Comparison of ENCODE assay signal across 8 mouse cellular contexts in the genomic region with DNA sequence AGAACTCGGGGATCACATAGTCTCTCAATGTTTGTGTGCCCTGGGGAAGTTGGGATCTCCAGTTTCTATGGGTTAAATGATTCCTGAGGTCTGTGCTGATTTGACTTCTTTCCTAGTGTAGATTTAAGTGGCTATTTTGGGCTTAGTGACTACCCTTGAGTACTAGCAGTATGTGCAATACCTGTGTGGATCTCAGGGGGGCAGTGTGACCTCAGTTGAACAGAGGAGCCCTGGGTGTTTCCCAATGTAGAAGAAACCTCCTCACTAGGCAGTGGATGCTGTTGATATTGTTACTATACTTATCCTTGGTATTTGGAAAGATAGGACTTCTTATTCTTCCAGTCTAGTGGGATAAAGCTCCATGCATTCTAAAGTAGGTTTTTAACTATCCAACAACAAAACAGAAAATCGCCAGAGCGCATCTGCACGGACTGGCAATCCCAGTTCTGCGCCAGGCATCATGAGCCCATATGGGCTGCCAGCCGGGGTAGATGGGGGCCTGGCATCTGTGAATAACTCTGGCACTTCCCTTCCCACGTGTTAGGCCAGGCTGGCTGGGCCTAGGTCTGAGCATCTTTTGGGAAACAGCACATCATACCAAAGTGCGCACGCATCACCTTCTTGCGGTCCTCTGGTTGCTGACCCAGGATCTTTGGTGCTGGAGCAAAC.
DNase-seq lines count a peak whose midpoint lies in the region; ATAC-seq and TF ChIP-seq lines count a peak whose summit lies in the region.

No protein-coding gene starts in this region.

- H3K27ac ChIP-seq in heart, embryonic 11.5 days (ENCODE audit: low read depth, low read length): no peak overlapping the region
- no peak overlapping the region for H3K27ac ChIP-seq in thymus, adult 2 months (ENCODE audit: control insufficient read depth, insufficient read depth, low read length)
- no peak overlapping the region for H3K27ac ChIP-seq in cortical plate, adult 2 months (ENCODE audit: insufficient read depth, low read length)

- no peaks in the 10 kb centered on the region for H3K9me3 ChIP-seq in heart, embryonic 11.5 days (replicated peaks; ENCODE audit: control insufficient read depth, low read length)

- 87% methylated on average over 10 of the region's 10 CpGs for WGBS in heart, embryonic 11.5 days (ENCODE audit: insufficient replicate concordance)
- WGBS in thymus, adult 2 months: 95% methylated on average over 10 of the region's 10 CpGs

- TF ChIP-seq CTCF in thymus, adult 2 months (IDR thresholded peaks at IDR 0.05; ENCODE audit: borderline replicate concordance, control insufficient read depth, extremely low read depth, insufficient read depth, low read length, poor library complexity): no peak
- TF ChIP-seq CTCF in cortical plate, adult 2 months (IDR thresholded peaks at IDR 0.05; ENCODE audit: extremely low read depth, insufficient read depth, low read length): peak; percentile 55

- H3K4me1 ChIP-seq in heart, embryonic 11.5 days (ENCODE audit: control insufficient read depth, insufficient read depth, low read length): peaks cover 1% of the 10 kb centered on the region; the same call in 1 of the 2 replicates
- H3K4me1 ChIP-seq in thymus, adult 2 months (replicated peaks; ENCODE audit: control insufficient read depth, insufficient read depth, low read length): no peaks in the 10 kb centered on the region
- H3K4me1 ChIP-seq in cortical plate, adult 2 months (ENCODE audit: control insufficient read depth, insufficient read depth, low read length): peaks cover 8% of the 10 kb centered on the region; the same call in 1 of the 2 replicates

- H3K4me3 ChIP-seq in heart, embryonic 11.5 days (ENCODE audit: low read depth, low read length): no peak overlapping the region
- H3K4me3 ChIP-seq in thymus, adult 2 months (ENCODE audit: control insufficient read depth, insufficient read depth, low read length): no peak overlapping the region
- no peak overlapping the region for H3K4me3 ChIP-seq in cortical plate, adult 2 months (ENCODE audit: insufficient read depth, low read length)

- peak; percentile 21 to 53 for DNase-seq in heart, adult 18-20 months
- peak; percentile 54 for DNase-seq in thymus, adult 2 months
- DNase-seq in thymus, adult 18-20 months: no peak
- DNase-seq in kidney, postnatal 36 days: peak; percentile 42 to 84
- peak; percentile 41 for DNase-seq in naive thymus-derived CD4-positive, alpha-beta T cell, adult 2 months (ENCODE audit: low read depth)

- H3K36me3 ChIP-seq in heart, embryonic 11.5 days (ENCODE audit: control insufficient read depth, insufficient read depth, low read length): no peaks in the 10 kb centered on the region; the same call in 1 of the 2 replicates
- 0 out of 2 replicates have a peak, but pooled peaks cover 3% of the 10 kb centered on the region for H3K36me3 ChIP-seq in thymus, adult 2 months (ENCODE audit: control insufficient read depth, insufficient read depth, low read length)

- no peak overlapping the region for H3K9ac ChIP-seq in heart, embryonic 11.5 days (ENCODE audit: low read depth, low read length)

- no peaks in the 10 kb centered on the region for H3K27me3 ChIP-seq in heart, embryonic 11.5 days (ENCODE audit: control insufficient read depth, insufficient read depth, low read length)
- H3K27me3 ChIP-seq in thymus, adult 2 months (ENCODE audit: control insufficient read depth, insufficient read depth, low read length): no peaks in the 10 kb centered on the region

- TF ChIP-seq POLR2A in thymus, adult 2 months (IDR thresholded peaks at IDR 0.05; ENCODE audit: control insufficient read depth, extremely low read depth, insufficient read depth, low read length, poor library complexity): no peak
- no peak for TF ChIP-seq POLR2A in cortical plate, adult 2 months (IDR thresholded peaks at IDR 0.05; ENCODE audit: extremely low read depth, insufficient read depth, low read length)

- H3K4me2 ChIP-seq in heart, embryonic 11.5 days: no peak overlapping the region

- ATAC-seq in heart, embryonic 11.5 days (replicated peaks; ENCODE audit: insufficient number of reproducible peaks, low FRiP score, low TSS enrichment): no peak
- ATAC-seq in erythroblast, adult 5-6 weeks (replicated peaks; ENCODE audit: low FRiP score, poor library complexity, severe bottlenecking): no peak; the same call in 1 of the 2 replicates

Comparison
In these comparisons a context has a peak if more than half of its experiments do, and no peak if none do; other contexts are left out.
1. DNase-seq: peak in heart, adult 18-20 months (2 of 2), thymus, adult 2 months (single experiment), kidney, postnatal 36 days (2 of 2) and naive thymus-derived CD4-positive, alpha-beta T cell, adult 2 months (single experiment); none in thymus, adult 18-20 months (0 of 2).